Mouse (Mus musculus) splenic B cell, adult 2 months (primary cell): ENCODE measurements around the gene Prdm11.

ENCODE experiments used
- DNase-seq: peaks from one replicate; pipeline ENCODE4 v3.0.0-alpha.2; 2011; ENCODE audit warnings: low read depth, low spot score
- H3K27me3 ChIP-seq: 2 replicates; pipeline ENCODE4 v1.6.1; 2012; ENCODE audit warnings: mild to moderate bottlenecking, low read length, moderate library complexity, mixed read lengths; ENCODE audit not compliant: control insufficient read depth, poor library complexity, insufficient read depth, severe bottlenecking
- H3K36me3 ChIP-seq: 2 replicates; pipeline ENCODE4 v1.6.1; 2012; ENCODE audit warnings: mild to moderate bottlenecking, low read length, moderate library complexity, mixed read lengths; ENCODE audit not compliant: control insufficient read depth, poor library complexity, insufficient read depth, severe bottlenecking

The Prdm11 gene

DNA sequence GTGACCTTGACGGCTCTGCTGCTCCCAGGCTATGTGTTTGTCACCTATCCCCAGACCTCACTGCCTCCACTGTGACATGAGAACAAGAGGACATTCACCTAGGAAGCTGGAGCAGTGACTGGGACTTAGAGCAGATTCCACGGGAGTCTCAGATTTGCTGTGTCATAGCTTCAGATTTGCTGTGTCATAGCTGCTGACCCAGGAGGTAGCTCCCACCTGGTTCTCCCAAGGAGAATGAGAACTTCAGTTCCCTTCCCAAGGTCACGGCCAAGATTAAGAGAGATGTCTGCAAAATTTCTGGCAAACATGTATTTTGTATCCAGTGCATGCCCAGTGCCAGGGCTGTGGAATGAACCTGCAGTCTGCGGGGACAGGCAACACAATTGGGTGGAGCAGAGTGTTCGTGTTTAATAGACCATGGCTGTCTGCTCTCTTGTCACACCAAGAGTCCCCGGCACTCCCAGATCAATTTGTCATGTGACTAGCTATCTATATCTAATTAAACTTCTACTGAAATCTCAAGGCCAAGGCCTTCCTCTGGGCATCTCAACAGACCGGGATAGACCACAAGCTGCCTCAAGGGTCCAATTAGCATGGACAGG, 97.2 kb downstream of the Prdm11 start:
- Histone ChIP-seq H3K27me3 (no peaks in the 10 kb centered on the region), H3K36me3 (no peaks in the 10 kb centered on the region)
- no peak for DNase-seq

DNA sequence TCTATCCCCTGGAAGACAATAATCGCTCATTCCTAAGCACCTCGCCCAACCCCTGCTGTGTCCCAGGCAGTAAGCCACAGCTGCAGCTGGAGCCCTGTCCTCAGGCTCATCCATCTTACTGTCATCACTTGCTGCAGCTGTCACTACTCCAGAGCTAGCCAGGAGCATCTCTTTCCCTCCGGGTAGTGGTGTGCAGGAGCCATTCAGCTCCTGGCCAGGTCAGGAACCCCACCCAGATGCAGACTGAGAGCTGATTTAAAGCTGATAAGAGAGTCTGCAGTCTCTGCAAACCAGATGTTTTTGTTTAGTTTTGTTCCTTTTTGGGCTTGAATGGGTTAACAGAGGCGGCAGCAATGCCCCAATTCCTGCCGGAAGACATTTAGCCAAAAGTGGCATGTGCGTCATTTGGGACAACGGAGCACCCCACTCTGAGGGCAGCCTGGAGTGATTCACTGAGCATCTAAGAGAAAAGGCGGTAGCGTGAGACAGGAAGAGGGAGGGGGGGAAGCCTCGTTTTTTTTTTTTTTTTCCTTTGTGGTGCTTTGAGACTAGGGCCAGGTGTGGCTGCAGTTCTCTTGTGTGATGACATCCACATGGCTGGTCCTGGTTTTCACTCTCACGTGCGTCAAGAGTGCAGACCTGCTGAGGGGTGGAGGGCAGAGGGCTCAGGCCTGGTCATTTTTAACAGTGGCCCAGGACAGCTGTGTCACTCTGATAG, 97.8 kb downstream of the Prdm11 start:
- Histone ChIP-seq H3K27me3 (no peaks in the 10 kb centered on the region), H3K36me3 (no peaks in the 10 kb centered on the region)
- DNase-seq, result no peak

- no peaks in the 10 kb centered on the region for H3K27me3 ChIP-seq
- DNase-seq, result no peak
- no peaks in the 10 kb centered on the region for H3K36me3 ChIP-seq
Measured at GRCm38 (mm10) chr2:92945824-92946598, 100.0 kb downstream of the Prdm11 start.

DNA sequence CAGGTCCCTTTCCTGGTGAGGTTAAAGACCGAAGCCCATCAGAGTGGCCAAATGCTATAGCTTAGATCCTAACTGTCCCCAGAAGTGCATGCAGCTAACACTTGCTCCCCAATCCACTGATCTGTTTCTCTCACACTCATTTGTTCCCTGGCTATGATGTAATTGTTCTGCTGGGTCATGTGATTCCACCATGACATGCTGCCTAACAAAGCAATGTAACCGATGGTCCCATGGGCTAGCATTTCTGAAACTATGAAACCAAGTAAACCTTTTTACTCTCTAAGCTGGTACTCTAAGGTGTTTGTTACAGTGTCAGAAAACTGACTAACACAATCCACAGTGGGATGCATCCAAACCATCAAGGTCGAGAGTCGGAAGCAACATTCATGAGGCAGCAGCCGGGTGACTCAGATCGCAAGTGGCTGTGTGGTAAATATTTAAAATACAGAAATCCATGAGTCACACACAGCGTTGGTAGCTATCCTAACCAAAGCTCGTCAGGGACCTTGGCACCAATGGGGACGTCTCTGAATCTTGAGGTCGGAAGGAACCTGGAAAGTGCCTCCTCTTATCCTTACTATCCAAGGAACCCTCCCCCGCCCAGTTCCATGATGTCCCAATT, 100.7 kb downstream of the Prdm11 start:
- H3K27me3 ChIP-seq, result no peaks in the 10 kb centered on the region
- no peak for DNase-seq
- H3K36me3 ChIP-seq, result no peaks in the 10 kb centered on the region

DNA sequence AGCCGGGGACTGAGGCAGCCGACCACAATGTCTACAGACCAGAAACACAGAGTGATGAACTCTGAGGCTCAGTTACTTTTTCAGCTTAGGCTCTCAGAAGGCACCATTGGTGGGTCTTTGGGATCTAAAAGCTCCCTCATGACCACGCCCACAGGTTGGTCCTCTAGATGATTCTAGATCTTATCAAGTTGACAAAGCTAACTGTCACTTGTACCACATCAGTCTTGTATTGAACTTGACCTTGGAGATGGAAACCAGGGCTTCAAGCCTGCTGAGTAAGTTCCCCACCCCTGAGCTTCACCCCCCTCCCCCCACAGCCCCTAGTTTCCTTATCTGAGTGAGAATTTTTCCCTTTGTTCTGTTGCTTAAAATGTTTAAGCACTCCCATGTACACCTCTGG, 101.6 kb downstream of the Prdm11 start:
- no peaks in the 10 kb centered on the region for H3K27me3 ChIP-seq
- H3K36me3 ChIP-seq, result no peaks in the 10 kb centered on the region
- DNase-seq, result no peak

- no peaks in the 10 kb centered on the region for H3K27me3 ChIP-seq
- H3K36me3 ChIP-seq, result no peaks in the 10 kb centered on the region
- DNase-seq, result no peak
Measured at GRCm38 (mm10) chr2:92943406-92943805, 102.6 kb downstream of the Prdm11 start.

DNA sequence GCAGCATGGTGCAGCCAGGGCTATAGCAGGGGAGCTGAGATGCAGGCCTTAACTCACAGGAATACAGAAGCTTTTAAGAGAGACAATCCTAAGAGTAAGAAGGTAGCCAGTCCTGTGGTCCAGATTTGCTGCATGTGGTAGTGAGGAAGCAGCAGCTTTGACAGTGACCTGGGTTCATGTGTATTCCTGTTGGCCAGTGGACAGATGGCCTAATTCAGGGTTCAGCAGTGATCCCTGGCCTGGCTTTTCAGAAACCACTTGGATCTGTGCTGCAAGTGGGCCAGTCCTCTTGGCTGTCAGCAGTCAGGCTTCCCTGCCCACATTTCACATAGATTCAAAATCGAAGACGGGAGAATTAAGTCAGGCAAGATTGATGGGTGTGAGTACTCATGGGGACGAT, 104.5 kb downstream of the Prdm11 start:
- no peak for DNase-seq

DNA sequence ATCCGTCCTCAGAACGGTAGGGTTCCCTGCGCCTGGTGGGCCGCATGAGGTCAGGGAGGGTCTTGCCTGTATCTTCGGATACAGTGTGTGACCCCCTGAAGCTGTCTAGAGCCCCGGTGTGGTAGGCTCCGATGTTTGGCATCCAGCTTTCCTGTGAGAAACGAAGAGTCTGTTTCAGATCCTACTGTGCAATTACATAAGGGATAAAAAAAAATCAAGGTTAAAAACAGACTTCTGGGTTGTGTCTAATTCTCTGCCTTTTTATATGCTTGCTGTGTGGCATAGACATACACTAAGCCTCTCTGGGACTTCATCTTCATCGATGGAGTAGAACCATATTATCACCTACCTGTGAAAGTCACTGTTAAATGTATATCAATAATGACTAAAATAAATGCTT, 105.0 kb downstream of the Prdm11 start:
- Histone ChIP-seq H3K36me3 (no peaks in the 10 kb centered on the region), H3K27me3 (no peaks in the 10 kb centered on the region)
- DNase-seq, result no peak

More for the DNA sequence above, 104.5 kb downstream of the Prdm11 start:
- Histone ChIP-seq H3K27me3 (no peaks in the 10 kb centered on the region), H3K36me3 (no peaks in the 10 kb centered on the region)

GRCm38 (mm10) chr2:92938827-92939226, 107.1 kb downstream of the Prdm11 start:
- no peaks in the 10 kb centered on the region for H3K36me3 ChIP-seq
- no peak for DNase-seq
- H3K27me3 ChIP-seq, result no peaks in the 10 kb centered on the region

DNA sequence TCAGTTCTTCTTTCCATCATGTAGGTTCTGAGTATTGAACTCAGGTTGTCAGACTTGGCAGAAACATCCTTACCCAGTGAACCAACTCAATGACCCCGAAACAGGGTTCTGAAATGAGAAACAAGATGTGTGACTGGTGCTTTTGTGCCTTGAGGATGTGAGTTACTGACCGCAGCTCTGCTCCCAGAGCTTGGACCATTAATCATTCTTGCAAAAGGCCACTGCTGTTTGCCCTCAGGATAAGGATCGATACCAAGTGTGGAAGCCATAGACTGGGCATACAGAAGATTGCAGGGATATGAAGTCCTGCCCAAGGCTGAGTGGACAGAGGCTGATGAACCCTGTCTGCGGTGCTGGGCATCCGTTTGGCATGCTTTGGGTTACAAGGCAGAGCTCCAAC, 107.9 kb downstream of the Prdm11 start:
- DNase-seq, result no peak
- H3K36me3 ChIP-seq, result no peaks in the 10 kb centered on the region
- H3K27me3 ChIP-seq, result no peaks in the 10 kb centered on the region

GRCm38 (mm10) chr2:92935483-92935882, 110.5 kb downstream of the Prdm11 start:
- no peak for DNase-seq
- Histone ChIP-seq H3K36me3 (no peaks in the 10 kb centered on the region), H3K27me3 (no peaks in the 10 kb centered on the region)

DNA sequence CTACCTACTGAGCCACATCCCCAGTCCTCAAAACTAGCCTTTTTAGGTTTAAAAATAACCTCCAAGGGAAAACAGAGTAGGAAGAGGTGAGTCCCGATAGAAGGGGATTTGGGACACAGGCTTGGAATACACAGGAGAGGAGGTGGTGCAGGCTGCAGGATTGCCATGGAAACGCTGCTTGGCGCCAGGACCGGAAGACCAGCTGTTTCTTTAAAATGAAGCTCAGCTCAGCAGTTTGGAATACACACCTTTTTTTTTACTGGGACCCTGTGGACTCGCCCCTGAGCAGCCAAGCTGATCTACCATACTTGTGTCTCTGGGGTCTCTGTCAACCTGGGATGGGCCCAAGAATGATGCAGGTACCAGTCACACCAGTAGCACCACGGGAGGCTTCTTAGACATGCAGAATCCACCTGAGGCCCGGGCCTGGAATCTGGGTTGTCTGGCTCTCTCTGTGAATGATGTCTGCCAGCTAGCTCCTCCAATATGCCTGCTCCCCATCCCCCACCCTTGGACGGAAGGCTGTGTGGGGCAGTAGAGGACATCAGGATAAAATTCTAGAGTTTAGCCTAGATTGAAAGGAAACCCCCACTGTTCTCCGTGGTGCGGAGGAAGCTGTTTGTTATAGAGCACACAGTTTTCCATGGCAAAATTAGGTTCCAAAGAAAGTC, 111.5 kb downstream of the Prdm11 start:
- DNase-seq, result no peak
- no peaks in the 10 kb centered on the region for H3K27me3 ChIP-seq
- no peaks in the 10 kb centered on the region for H3K36me3 ChIP-seq

GRCm38 (mm10) chr2:92933379-92933778, 112.6 kb downstream of the Prdm11 start:
- H3K36me3 ChIP-seq, result no peaks in the 10 kb centered on the region
- DNase-seq, result no peak

DNA sequence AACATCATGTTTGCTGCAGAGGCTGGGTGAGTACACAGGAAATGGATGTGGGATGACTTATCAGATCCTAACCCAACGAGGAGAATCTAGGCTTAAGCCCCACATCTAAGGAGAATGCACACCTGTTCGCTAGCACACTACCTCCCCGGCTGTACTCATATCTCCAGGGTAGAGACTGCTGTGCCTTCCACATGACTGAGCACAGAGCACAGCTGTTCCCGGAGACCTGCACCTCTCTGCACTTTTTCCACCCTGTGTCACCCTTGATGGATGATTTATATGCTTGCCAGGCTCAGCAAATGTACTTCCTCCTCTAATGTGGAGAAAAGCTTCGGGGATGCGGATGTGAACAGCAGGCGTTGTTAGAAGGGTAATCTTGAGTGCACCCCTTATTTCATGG, 114.9 kb downstream of the Prdm11 start:
- H3K27me3 ChIP-seq, result no peaks in the 10 kb centered on the region

More at GRCm38 (mm10) chr2:92933379-92933778, 112.6 kb downstream of the Prdm11 start:
- no peaks in the 10 kb centered on the region for H3K27me3 ChIP-seq

More for the DNA sequence above, 114.9 kb downstream of the Prdm11 start:
- no peak for DNase-seq
- no peaks in the 10 kb centered on the region for H3K36me3 ChIP-seq
